Mouse (Mus musculus): ENCODE data around the gene Ndfip2. TPM values are rescaled to one million over a fixed set of nuclear protein-coding genes. Genes with fewer than 3 reads are reported as not detected.

The Ndfip2 gene
- 81.6 and 83.9 TPM in 2 replicates for polyA plus RNA-seq (2012; rRNA removed)

- peak within 1 kb of the TSS; percentile 100 for H3K4me3 ChIP-seq (ENCODE audit: insufficient read depth, low read depth, low read length)
- peak; percentile 94 for DNase-seq
- H3K27me3 ChIP-seq (replicated peaks; ENCODE audit: control insufficient read depth, insufficient read depth, low read length): no peaks in the 10 kb centered on the region; the same call in 1 of the 2 replicates
- peak within 1 kb of the TSS; percentile 91 for H3K27ac ChIP-seq (ENCODE audit: insufficient read depth, low read depth, low read length)
- H3K4me1 ChIP-seq (ENCODE audit: control insufficient read depth, insufficient read depth, low read length): peaks cover 5% of the 10 kb centered on the region; the same call in 1 of the 2 replicates
- no peak for TF ChIP-seq CTCF (conservative IDR thresholded peaks at IDR 0.05; ENCODE audit: insufficient read depth, insufficient read length, low read depth, low read length)
- TF ChIP-seq POLR2A (IDR thresholded peaks at IDR 0.05; ENCODE audit: low read depth, low read length): no peak
- under 1% methylated on average over 70 of the region's 70 CpGs for WGBS
- H3K36me3 ChIP-seq (ENCODE audit: control insufficient read depth, insufficient read depth, low read length): no peaks in the 10 kb centered on the region
These were observed at the start of gene Ndfip2 for GRCm38 (mm10) chr14:105258379-105259034. Gene Ndfip2, plus strand, starts transcription at chr14:105258573.

DNA sequence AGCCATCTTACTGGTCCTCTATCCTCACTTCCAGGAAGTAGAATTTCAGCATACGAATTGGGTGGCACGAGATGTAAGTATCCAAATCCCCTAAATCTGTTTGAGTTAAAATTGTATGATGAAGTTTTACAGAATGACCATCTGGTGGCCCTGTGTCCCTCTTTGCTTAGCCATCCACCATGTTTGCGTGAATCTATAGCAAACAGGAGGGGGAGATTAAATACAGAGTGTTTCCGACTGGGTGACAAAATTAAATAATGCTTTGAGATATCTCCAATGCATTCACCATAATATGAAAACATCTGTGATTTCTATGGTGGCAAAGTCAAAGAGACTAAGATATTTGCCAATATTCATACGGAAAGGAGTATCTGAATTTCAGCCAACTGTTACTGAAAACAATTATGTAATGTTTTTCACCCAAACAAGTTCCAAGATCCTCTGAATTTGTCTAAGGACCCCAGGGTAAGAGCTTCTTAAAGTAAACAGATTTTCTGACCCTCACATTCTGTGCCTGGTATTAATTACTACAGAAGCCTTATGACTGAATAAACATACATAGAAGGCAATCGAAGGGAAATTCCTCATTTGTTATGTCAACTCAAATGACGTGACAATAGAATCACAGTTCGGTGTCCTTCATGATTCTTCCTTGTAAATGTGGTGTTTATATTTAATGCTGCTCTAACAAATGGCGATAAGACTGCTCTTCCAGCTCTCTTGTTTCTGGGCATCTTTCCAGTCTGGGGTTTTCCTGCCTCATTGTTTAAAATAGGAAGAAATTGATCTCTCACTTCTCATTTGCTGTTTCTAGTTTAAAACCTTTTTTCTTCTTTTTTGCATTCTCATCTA is 38.6 kb upstream of the Ndfip2 start:
- 75% methylated on average over 9 of the region's 9 CpGs for WGBS
- no peak for TF ChIP-seq CTCF (conservative IDR thresholded peaks at IDR 0.05; ENCODE audit: insufficient read depth, insufficient read length, low read depth, low read length)
- no peak for TF ChIP-seq POLR2A (IDR thresholded peaks at IDR 0.05; ENCODE audit: low read depth, low read length)
- Histone ChIP-seq H3K4me1 (ENCODE audit: control insufficient read depth, insufficient read depth, low read length) (no peaks in the 10 kb centered on the region), H3K27me3 (replicated peaks; ENCODE audit: control insufficient read depth, insufficient read depth, low read length) (no peaks in the 10 kb centered on the region), H3K4me3 (ENCODE audit: insufficient read depth, low read depth, low read length) (no peak overlapping the region), H3K36me3 (ENCODE audit: control insufficient read depth, insufficient read depth, low read length) (no peaks in the 10 kb centered on the region), H3K27ac (ENCODE audit: insufficient read depth, low read depth, low read length) (no peak overlapping the region)
- DNase-seq: no peak

GRCm38 (mm10) chr14:105222240-105222639 is 36.1 kb upstream of the Ndfip2 start:
- 53% methylated on average over 4 of the region's 4 CpGs for WGBS
- Histone ChIP-seq H3K27ac (ENCODE audit: insufficient read depth, low read depth, low read length) (no peak overlapping the region), H3K36me3 (ENCODE audit: control insufficient read depth, insufficient read depth, low read length) (no peaks in the 10 kb centered on the region), H3K4me3 (ENCODE audit: insufficient read depth, low read depth, low read length) (no peak overlapping the region), H3K4me1 (ENCODE audit: control insufficient read depth, insufficient read depth, low read length) (no peaks in the 10 kb centered on the region), H3K27me3 (replicated peaks; ENCODE audit: control insufficient read depth, insufficient read depth, low read length) (no peaks in the 10 kb centered on the region)
- TF ChIP-seq CTCF (conservative IDR thresholded peaks at IDR 0.05; ENCODE audit: insufficient read depth, insufficient read length, low read depth, low read length) (no peak), POLR2A (IDR thresholded peaks at IDR 0.05; ENCODE audit: low read depth, low read length) (no peak)
- no peak for DNase-seq

- no peak for TF ChIP-seq POLR2A (IDR thresholded peaks at IDR 0.05; ENCODE audit: low read depth, low read length)
- TF ChIP-seq CTCF (conservative IDR thresholded peaks at IDR 0.05; ENCODE audit: insufficient read depth, insufficient read length, low read depth, low read length): no peak; the same call in 1 of the 2 replicates
- 86% methylated on average over 4 of the region's 4 CpGs for WGBS
- Histone ChIP-seq H3K27me3 (replicated peaks; ENCODE audit: control insufficient read depth, insufficient read depth, low read length) (no peaks in the 10 kb centered on the region), H3K36me3 (ENCODE audit: control insufficient read depth, insufficient read depth, low read length) (no peaks in the 10 kb centered on the region), H3K4me1 (ENCODE audit: control insufficient read depth, insufficient read depth, low read length) (no peaks in the 10 kb centered on the region), H3K4me3 (ENCODE audit: insufficient read depth, low read depth, low read length) (no peak overlapping the region), H3K27ac (ENCODE audit: insufficient read depth, low read depth, low read length) (no peak overlapping the region)
- DNase-seq: no peak
These were observed 32.6 kb upstream of the Ndfip2 start for GRCm38 (mm10) chr14:105225790-105226189.

DNA sequence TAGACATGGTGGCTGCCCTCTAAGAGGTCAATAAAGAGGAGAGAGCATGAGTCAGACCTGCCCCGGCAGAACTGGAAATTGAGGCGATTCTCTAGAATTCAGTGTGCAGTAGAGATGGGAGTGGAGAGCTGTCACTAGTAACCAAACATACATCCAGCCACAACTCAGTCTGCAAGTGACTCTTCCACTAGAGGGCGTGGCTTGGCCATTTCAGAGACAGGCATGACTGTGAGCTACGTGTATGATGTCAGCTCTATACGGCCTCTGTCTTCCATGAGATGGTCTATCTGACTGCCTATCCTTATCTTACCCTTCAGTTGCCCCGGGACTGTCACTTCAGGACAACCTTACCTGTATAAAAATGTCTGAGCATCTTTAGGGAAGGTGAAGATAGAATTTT is 26.0 kb upstream of the Ndfip2 start:
- no peaks in the 10 kb centered on the region for H3K4me1 ChIP-seq (ENCODE audit: control insufficient read depth, insufficient read depth, low read length)
- no peak overlapping the region for H3K27ac ChIP-seq (ENCODE audit: insufficient read depth, low read depth, low read length)
- no peaks in the 10 kb centered on the region for H3K36me3 ChIP-seq (ENCODE audit: control insufficient read depth, insufficient read depth, low read length)
- H3K27me3 ChIP-seq (replicated peaks; ENCODE audit: control insufficient read depth, insufficient read depth, low read length): no peaks in the 10 kb centered on the region
- peak; percentile 90 for TF ChIP-seq CTCF (conservative IDR thresholded peaks at IDR 0.05; ENCODE audit: insufficient read depth, insufficient read length, low read depth, low read length)
- TF ChIP-seq POLR2A (IDR thresholded peaks at IDR 0.05; ENCODE audit: low read depth, low read length): no peak
- H3K4me3 ChIP-seq (ENCODE audit: insufficient read depth, low read depth, low read length): no peak overlapping the region
- 36% methylated on average over 6 of the region's 6 CpGs for WGBS
- peak; percentile 57 for DNase-seq

DNA sequence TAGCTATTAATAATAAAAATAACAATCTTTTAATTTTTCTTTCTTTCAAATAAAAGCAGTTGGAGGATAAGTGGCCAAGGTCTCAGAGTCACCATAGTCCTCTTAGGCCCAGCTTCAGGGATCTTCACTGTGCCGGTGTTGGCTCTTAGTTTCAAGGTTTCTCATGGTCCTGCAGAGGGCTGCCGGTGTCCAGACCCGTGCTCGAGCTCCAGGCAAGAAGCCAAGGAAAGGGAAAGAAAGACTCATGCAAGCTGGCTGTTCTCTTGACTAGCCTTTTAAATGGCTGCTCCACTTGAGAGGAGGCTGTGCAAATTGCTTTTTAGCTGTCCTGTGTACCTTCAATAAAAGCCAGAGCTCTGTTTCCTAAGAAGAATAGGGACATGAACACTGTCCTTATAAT is 21.8 kb upstream of the Ndfip2 start:
- Histone ChIP-seq H3K36me3 (ENCODE audit: control insufficient read depth, insufficient read depth, low read length) (no peaks in the 10 kb centered on the region), H3K4me1 (ENCODE audit: control insufficient read depth, insufficient read depth, low read length) (no peaks in the 10 kb centered on the region), H3K27ac (ENCODE audit: insufficient read depth, low read depth, low read length) (no peak overlapping the region), H3K27me3 (replicated peaks; ENCODE audit: control insufficient read depth, insufficient read depth, low read length) (no peaks in the 10 kb centered on the region), H3K4me3 (ENCODE audit: insufficient read depth, low read depth, low read length) (no peak overlapping the region)
- DNase-seq: no peak
- TF ChIP-seq CTCF (conservative IDR thresholded peaks at IDR 0.05; ENCODE audit: insufficient read depth, insufficient read length, low read depth, low read length): no peak
- no peak for TF ChIP-seq POLR2A (IDR thresholded peaks at IDR 0.05; ENCODE audit: low read depth, low read length)
- 52% methylated on average over 4 of the region's 4 CpGs for WGBS

DNA sequence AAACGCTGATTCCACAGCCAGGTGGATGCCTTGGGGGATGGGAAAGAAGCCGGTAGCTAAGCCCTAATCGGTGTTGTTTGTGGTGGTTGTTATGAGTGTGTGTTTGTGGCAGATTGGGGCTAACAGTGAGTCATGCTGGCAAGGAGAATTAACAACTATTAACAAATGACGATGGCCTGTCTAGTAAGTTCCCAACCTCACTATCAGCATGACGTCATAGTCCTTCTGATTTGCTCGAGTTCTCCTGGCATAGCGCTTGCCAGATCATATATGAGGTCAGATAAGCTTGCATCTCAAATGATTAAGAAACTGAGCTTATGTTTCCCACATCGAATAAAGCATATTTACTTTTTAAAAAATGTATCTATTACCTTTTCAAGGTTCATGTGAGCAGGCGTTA is 20.6 kb upstream of the Ndfip2 start:
- DNase-seq: no peak
- H3K36me3 ChIP-seq (ENCODE audit: control insufficient read depth, insufficient read depth, low read length): no peaks in the 10 kb centered on the region
- TF ChIP-seq CTCF (conservative IDR thresholded peaks at IDR 0.05; ENCODE audit: insufficient read depth, insufficient read length, low read depth, low read length) (no peak), POLR2A (IDR thresholded peaks at IDR 0.05; ENCODE audit: low read depth, low read length) (no peak)
- H3K27me3 ChIP-seq (replicated peaks; ENCODE audit: control insufficient read depth, insufficient read depth, low read length): no peaks in the 10 kb centered on the region
- H3K4me3 ChIP-seq (ENCODE audit: insufficient read depth, low read depth, low read length): no peak overlapping the region
- H3K4me1 ChIP-seq (ENCODE audit: control insufficient read depth, insufficient read depth, low read length): no peaks in the 10 kb centered on the region
- 69% methylated on average over 9 of the region's 9 CpGs for WGBS
- H3K27ac ChIP-seq (ENCODE audit: insufficient read depth, low read depth, low read length): no peak overlapping the region
